Mouse (Mus musculus) naive thymus-derived CD4-positive, alpha-beta T cell, adult 2 months (primary cell): ENCODE measurements around the gene Cntnap1.
"Not testable (repeated sequence)": the region's sequence is repeated elsewhere in the genome, so short reads cannot be mapped to it uniquely, and the experiment has no call there.

Experiments
- DNase-seq: peaks from one replicate; pipeline ENCODE4 v3.0.0-alpha.2; 2011; ENCODE audit warnings: low read depth

The Cntnap1 gene

DNA sequence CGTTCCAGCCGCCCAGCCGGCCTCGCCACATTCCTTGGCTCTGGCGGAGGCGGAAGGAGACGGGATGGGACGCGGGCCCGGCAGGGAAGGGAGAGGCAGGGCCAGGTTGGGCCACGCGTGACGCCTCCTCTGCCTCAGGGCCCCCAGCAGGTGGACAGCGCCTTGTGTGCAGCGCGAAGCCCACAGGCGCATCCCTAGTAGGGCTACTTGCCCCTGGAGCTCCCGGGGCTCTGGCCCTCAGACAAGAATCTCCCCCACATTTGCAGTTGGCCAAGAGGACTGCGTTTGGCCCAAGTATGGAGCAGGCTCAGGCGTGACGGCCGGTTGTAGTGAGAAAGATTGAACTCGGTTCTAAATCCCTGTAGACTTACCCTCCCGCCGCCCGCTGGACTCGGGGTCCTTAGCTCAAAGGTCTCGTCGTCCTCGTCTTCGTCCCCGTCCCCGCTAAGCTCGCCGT is at the start of gene Cntnap1:
TSS of gene Cntnap1 (plus strand) at position 170 of the 457 bp plus-strand sequence.
- DNase-seq, result peak; percentile 45

DNA sequence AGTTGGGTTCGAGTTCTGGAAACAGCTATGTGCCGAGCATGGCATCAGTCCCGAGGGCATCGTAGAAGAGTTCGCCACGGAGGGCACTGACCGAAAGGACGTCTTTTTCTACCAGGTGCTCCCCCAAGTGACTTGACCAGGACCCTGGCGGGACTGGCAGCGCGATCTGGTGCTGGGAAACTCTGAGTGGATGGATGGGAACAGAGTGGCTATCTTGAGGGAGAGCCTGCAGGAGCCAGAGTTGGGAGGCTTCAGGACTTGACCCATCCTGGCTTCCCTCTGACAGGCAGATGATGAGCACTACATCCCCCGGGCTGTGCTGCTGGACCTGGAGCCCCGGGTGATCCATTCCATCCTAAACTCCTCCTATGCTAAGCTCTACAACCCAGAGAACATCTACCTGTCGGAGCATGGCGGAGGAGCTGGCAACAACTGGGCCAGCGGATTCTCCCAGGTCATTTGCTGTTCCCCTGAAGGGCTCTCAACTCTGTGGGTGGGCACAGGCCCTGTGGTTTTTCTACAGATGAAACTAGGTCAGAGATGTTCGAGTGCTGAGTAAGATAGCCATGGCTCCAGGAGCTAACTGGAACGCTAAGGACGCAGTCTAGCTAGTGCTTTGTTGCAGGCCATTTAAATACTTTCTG is 49.7 kb upstream of the Cntnap1 start:
- no peak for DNase-seq

DNA sequence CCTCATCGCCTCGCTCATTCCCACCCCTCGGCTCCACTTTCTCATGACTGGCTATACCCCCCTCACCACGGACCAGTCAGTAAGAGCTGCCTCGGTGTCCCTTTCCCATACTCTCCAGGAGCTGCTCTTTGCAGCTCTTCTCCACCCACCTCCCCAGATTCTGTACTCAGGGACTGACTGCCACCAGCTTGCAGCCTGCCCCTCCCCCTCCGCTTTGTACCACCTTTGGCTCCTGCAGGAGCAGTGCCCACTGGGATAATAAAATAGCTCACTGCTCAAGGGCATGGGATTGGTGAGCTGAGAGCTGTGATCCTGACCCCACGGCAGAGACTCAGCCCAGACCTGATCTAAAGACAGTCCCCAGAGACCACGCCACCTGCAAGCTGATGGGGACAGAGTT is 45.8 kb upstream of the Cntnap1 start:
- DNase-seq, result not testable (repeated sequence)

- not testable (repeated sequence) for DNase-seq
Observed at GRCm38 (mm10) chr11:101125008-101125407, 45.3 kb upstream of the Cntnap1 start.

- peak; percentile 37 for DNase-seq
Observed at GRCm38 (mm10) chr11:101127075-101127474, 43.2 kb upstream of the Cntnap1 start.

GRCm38 (mm10) chr11:101128996-101129577 is 41.2 kb upstream of the Cntnap1 start:
- no peak for DNase-seq

DNA sequence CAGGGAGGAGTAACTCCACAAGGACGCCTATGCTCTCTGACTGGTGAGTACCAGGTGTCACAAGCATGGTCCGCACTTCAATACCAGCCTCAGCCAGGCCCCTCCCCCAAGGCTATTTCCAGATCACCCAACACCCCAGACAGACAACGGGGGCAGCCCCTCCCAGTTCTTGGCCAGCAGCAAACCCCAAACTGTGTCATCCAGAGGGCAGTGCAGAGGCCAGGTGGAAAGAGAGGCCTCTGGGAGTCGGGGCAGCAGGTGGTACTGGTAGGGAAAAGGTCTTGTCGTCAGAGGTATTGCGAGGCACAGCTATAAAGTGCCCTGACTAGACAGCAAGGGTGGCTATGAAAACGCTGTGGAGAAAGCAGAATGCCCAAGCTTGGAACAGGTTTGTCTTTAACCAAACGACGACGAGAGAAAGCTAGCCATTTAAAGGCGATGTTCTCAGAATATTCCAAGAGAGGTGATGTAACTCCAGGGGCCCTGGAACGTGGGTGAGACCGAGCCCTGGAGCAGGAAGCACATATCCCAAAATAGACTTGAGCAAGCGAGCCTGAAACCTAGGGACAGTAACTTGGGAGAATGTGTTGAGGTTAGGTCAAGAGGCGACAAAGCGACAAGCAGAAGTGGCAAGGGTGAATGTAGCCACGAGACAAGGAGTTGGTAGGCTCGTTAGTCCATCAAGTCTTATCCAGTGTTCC is 40.1 kb upstream of the Cntnap1 start:
- no peak for DNase-seq

- no peak for DNase-seq
Observed at GRCm38 (mm10) chr11:101131187-101131586, 39.1 kb upstream of the Cntnap1 start.

GRCm38 (mm10) chr11:101131701-101132100 is 38.6 kb upstream of the Cntnap1 start:
- no peak for DNase-seq

- DNase-seq, result no peak
Observed at GRCm38 (mm10) chr11:101133037-101133436, 37.3 kb upstream of the Cntnap1 start.

DNA sequence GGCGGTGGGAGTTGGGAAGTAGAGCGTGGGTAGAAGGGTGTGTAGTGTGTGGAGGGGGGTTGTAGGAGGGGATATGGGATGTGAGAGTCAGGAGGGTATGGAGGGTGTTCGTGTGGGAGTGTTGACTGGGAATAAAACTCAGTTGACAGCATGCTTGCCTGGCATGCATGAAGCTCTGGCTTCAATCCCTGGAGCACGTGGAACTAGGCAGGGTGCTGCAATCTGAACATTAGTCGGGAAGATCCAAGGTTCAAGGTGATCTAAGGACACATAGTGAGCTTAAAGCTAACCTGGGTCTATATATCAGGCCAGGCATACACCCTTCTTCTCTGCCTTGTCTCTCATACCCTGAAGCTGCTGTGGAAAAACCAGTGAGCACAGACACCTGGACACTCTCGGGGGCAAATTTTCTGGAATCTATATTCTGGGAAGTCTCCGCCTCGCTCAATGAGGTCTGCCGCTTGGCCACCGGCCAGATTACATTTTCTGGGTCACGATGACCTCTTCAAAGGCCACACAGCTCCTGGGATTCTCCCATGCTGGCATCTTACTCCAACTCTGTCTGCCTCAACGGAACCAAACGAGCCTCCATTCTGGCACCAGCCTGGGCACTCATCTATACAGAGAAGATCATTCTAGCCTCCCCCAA is 36.0 kb upstream of the Cntnap1 start:
- no peak for DNase-seq

DNA sequence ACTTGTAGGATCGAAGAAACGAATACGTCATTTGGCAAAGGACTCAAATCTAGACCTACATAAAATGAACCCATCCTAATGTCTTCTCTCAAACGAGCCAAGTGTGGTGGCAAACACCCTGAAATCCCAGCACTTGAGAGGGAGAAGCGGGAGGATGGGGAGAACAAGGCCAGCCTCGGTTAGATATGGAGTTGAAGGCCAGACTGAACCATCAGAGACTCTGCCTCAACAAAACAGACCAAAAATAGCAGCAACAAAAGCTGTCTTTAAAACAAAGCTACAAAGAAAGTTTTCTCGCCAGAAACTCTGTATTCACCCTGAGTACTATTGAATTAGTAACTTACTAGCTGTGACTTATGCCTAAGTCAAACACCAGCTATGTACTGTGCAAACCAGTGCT is 33.3 kb upstream of the Cntnap1 start:
- DNase-seq, result no peak

DNA sequence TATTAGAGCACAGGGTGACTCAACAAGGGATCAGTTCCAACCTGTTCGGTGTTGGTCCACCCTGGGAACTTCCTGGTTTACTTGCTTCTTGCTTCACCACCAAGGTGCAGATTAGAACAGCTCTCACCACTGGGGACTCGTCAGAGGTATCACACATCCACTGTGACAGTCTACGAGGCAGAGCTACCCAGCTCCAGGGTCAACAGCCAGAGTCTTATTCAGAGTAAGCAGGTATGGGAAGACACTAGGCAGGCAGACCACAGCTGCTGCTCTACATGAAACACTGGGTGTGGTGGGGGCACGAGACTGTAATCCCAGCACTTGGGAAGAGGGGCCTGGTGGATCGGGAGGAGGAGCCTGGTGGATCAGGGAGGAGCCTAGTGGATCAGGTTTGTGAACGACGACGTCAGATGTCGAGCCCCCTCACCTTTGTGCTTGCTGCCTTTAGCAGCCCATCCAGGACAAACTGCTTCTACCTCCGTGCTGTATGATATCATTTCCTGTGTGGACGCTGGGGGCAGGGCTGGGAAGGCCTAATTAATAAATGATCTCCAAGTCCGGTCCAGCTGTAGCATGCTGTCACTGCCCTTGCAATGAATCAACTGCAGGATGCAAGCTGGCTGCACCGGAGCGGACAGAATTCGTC is 31.7 kb upstream of the Cntnap1 start:
- DNase-seq, result no peak

DNA sequence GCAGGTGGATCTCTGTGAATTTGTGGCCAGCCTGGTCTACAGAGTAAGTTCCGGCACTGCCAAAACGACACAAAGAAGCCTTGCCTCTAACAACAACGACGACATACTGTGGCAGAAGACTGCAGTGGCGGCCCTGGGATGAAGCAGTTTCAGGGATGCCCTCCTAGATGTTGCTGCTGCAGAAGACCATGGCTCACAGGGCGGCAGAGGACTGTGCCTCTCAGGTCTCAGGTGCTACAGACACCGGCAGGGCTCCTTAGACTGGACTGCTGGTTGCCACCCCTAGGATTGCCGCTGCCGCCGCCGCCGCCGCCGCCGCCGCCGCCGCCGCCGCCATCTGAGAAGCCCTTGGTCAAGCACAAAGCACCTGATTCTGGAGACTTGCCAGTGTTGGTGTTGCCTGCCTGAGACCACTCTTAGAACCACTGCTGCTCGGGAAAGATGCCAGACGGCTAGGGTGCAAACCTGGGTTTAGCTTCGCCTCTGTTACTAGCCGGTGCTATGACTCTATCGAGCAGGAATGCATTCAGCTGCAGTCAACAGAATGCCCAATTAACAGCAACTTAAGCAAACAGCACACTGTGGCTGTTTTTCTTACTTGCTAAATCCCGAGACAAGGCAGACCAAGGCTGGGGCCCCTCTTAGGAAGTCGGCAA is 30.0 kb upstream of the Cntnap1 start:
- DNase-seq, result peak; percentile 42

DNA sequence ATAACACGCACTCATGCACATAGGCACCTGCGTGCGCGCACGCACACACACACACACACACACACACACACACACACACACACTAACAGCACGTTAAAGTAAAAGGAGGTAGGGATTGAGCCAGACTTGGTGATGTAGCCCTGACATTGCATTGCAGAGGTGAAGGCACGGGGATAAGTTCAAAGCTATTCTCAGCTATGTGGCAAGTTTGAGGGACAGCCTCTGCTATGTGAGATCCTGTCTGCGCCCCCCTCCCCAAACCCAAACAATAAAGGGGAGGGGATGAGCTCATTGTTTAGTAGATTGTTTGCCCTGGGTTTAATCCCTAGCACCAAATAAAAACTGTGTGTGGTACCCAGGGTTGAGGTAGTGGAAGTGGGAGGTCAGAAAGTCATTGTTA is 29.2 kb upstream of the Cntnap1 start:
- DNase-seq, result no peak

GRCm38 (mm10) chr11:101142215-101142967 is 27.9 kb upstream of the Cntnap1 start:
- DNase-seq, result no peak

- DNase-seq, result peak; percentile 80
Observed at GRCm38 (mm10) chr11:101143338-101144225, 26.7 kb upstream of the Cntnap1 start.

DNA sequence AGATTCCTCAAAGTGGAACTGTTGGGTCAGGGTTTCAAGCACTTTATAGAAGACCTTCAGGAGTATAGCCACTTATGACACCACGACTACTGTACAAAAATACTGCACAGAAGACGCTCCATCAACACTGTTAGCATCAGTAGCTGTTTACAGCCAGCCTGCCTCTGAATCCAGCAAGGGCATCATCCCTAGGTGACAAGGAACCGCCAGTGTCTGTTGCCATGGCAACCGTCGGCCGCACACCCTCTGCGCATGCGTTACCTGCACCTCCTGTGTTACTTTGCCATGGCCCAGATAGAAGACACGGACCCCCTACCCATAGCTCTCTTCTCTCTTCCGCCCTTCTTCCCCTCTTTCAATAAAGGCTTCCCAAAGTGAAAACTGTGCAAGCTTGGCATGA is 23.9 kb upstream of the Cntnap1 start:
- DNase-seq, result no peak

DNA sequence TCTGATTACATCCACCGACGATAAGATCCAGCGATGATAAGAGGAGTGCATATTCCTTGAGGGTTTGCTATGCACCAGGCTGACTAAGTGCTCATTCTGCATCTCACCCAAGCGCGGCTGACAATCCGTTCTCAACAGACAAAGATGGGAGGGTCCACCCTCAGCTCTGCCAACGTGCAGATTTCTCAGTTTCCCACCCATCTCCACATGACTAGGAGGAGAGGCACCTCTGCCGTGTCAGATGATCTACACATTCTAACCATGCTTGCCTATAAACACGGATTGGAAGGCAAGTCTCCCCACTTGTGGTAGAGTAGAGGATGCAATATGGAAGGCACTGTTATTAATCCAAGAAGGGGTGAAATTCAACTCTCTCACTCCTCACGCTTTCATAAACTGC is 21.6 kb upstream of the Cntnap1 start:
- DNase-seq, result no peak
